Mouse (Mus musculus): Measurements from ENCODE around the gene Vps41. TPM values are rescaled to one million over a fixed set of nuclear protein-coding genes. Genes with fewer than 3 reads are reported as not detected.

The Vps41 gene
- polyA plus RNA-seq, 1 experiment from 2014 or later, result 52.7 TPM

DNA sequence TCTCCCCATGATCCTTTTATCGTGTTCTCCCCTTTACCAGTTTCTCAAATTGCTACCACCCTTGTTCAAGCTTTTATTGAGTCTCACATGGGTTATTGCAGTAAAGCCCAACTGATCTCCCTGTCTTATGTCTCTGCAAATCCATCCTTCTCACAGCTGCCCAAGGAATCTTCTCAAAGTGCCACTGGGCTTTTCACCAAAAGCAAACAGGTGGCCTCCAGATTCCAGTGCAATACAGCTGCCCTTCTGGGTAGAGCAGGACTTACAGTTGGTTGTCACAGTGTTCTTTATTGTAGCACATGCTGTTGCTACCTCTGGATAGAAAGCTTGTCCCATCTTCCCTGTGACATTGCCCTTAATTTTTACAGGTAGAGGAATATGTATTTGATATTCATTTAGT is 44.4 kb downstream of the Vps41 start:
- H3K4me1 ChIP-seq (replicated peaks), result no peaks in the 10 kb centered on the region
- no peak for ATAC-seq (ENCODE audit: insufficient number of reproducible peaks, low FRiP score)
- no peak overlapping the region for H3K4me3 ChIP-seq
- no peaks in the 10 kb centered on the region for H3K36me3 ChIP-seq
- H3K9me3 ChIP-seq (replicated peaks), result no peaks in the 10 kb centered on the region
- WGBS, result 79% methylated on average over 1 of the region's 1 CpGs
- H3K9ac ChIP-seq, result no peak overlapping the region
- no peaks in the 10 kb centered on the region for H3K27me3 ChIP-seq (replicated peaks)
- no peak overlapping the region for H3K27ac ChIP-seq (ENCODE audit: poor library complexity, severe bottlenecking)
- no peak overlapping the region for H3K4me2 ChIP-seq

DNA sequence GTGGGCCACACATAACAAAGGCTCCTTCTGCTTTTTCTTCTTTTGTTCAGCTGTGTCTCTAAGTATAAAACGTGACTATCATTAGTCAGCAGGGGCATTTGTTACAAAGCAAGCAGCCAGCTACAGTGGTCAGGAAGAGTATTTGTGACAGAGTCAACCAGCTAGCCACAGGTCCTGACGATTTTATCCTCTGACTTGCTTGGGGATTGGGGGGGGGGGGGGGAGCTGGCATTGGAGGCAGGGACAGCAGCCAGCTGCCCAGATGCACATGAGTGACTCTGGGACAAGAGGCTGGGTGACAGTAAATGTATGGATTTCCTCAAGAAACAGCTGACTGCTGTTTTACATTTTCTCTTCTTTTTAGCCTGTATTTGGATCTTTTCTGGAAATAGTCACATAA is 50.8 kb downstream of the Vps41 start:
- no peaks in the 10 kb centered on the region for H3K27me3 ChIP-seq (replicated peaks)
- no peak overlapping the region for H3K9ac ChIP-seq
- no peak overlapping the region for H3K4me3 ChIP-seq
- no peak for ATAC-seq (ENCODE audit: insufficient number of reproducible peaks, low FRiP score)
- no peaks in the 10 kb centered on the region for H3K36me3 ChIP-seq
- 0 out of 2 replicates have a peak, but pooled peaks cover 3% of the 10 kb centered on the region for H3K4me1 ChIP-seq (replicated peaks)
- WGBS, result 36% methylated on average over 2 of the region's 2 CpGs
- no peak overlapping the region for H3K4me2 ChIP-seq
- no peaks in the 10 kb centered on the region for H3K9me3 ChIP-seq (replicated peaks)
- H3K27ac ChIP-seq (ENCODE audit: poor library complexity, severe bottlenecking), result no peak overlapping the region

DNA sequence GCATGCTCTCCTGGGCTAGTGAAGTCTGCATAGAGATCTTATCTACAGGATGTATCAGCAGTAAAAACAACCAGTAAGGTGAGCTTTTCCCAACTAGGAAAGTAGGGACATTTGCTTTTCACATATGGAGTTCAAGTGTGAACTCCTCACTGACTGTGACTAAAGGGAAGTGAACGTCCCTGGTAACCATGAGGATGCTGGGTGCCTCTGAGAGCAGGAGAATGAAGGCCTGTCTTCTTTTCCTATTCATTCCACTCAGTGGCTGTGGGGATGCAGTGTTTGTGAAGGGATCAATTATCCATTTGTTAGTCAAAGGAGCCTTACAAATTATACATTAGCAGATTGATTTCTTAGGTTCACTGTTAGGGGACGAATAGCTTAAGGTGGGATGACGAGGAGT is 51.4 kb downstream of the Vps41 start:
- Histone ChIP-seq H3K4me2 (no peak overlapping the region), H3K9ac (no peak overlapping the region), H3K4me3 (no peak overlapping the region), H3K36me3 (no peaks in the 10 kb centered on the region), H3K9me3 (replicated peaks) (no peaks in the 10 kb centered on the region), H3K27me3 (replicated peaks) (no peaks in the 10 kb centered on the region), H3K4me1 (replicated peaks) (peaks cover 6% of the 10 kb centered on the region; the same call in 1 of the 2 replicates), H3K27ac (ENCODE audit: poor library complexity, severe bottlenecking) (no peak overlapping the region)
- ATAC-seq (ENCODE audit: insufficient number of reproducible peaks, low FRiP score), result no peak
- WGBS, result 67% methylated on average over 3 of the region's 3 CpGs

GRCm38 (mm10) chr13:18773437-18774198 is 56.5 kb downstream of the Vps41 start:
- H3K27me3 ChIP-seq (replicated peaks), result no peaks in the 10 kb centered on the region
- no peak for ATAC-seq (ENCODE audit: insufficient number of reproducible peaks, low FRiP score)
- H3K4me3 ChIP-seq, result no peak overlapping the region
- H3K9ac ChIP-seq, result no peak overlapping the region
- no peaks in the 10 kb centered on the region for H3K9me3 ChIP-seq (replicated peaks)
- H3K36me3 ChIP-seq, result no peaks in the 10 kb centered on the region
- peaks cover 7% of the 10 kb centered on the region; the same call in 1 of the 2 replicates for H3K4me1 ChIP-seq (replicated peaks)
- no peak overlapping the region for H3K4me2 ChIP-seq
- H3K27ac ChIP-seq (ENCODE audit: poor library complexity, severe bottlenecking), result no peak overlapping the region
- 90% methylated on average over 8 of the region's 8 CpGs for WGBS

- no peaks in the 10 kb centered on the region for H3K27me3 ChIP-seq (replicated peaks)
- H3K4me3 ChIP-seq, result no peak overlapping the region
- WGBS, result 75% methylated on average over 2 of the region's 2 CpGs
- no peak overlapping the region for H3K27ac ChIP-seq (ENCODE audit: poor library complexity, severe bottlenecking)
- H3K36me3 ChIP-seq, result no peaks in the 10 kb centered on the region
- no peak overlapping the region for H3K9ac ChIP-seq
- no peak for ATAC-seq (ENCODE audit: insufficient number of reproducible peaks, low FRiP score)
- no peak overlapping the region for H3K4me2 ChIP-seq
- H3K4me1 ChIP-seq (replicated peaks), result no peaks in the 10 kb centered on the region
- no peaks in the 10 kb centered on the region for H3K9me3 ChIP-seq (replicated peaks)
Observed at GRCm38 (mm10) chr13:18781250-18781649, 64.2 kb downstream of the Vps41 start.

- Histone ChIP-seq H3K9ac (no peak overlapping the region), H3K4me3 (no peak overlapping the region), H3K36me3 (no peaks in the 10 kb centered on the region), H3K4me2 (no peak overlapping the region), H3K4me1 (replicated peaks) (peaks cover 15% of the 10 kb centered on the region), H3K27me3 (replicated peaks) (no peaks in the 10 kb centered on the region), H3K27ac (ENCODE audit: poor library complexity, severe bottlenecking) (no peak overlapping the region), H3K9me3 (replicated peaks) (no peaks in the 10 kb centered on the region)
- WGBS, result 83% methylated on average over 1 of the region's 1 CpGs
- ATAC-seq (ENCODE audit: insufficient number of reproducible peaks, low FRiP score), result no peak
Observed at GRCm38 (mm10) chr13:18785702-18786101, 68.6 kb downstream of the Vps41 start.

GRCm38 (mm10) chr13:18788040-18788439 is 71.0 kb downstream of the Vps41 start:
- no peak for ATAC-seq (ENCODE audit: insufficient number of reproducible peaks, low FRiP score)
- Histone ChIP-seq H3K4me1 (replicated peaks) (peaks cover 15% of the 10 kb centered on the region), H3K9ac (no peak overlapping the region)

DNA sequence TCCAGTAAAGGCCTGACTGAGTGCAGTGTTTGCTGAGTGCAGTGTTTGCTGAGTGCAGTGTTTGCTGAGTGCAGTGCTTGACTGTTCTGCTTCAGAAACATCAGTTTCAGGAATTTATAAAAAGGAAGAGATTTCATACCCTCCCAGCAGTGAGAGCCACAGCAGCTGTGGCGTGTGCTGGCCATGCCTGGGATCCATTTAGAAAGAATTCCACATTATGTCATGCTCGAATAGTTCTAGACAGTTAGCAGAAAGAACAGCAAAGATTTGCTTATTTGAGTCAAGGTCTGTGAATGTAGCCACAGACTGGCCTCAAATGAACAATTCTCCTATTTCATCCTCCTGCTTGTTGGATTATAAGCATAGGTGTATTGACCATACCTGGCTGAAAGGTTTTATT is 71.6 kb downstream of the Vps41 start:
- no peak for ATAC-seq (ENCODE audit: insufficient number of reproducible peaks, low FRiP score)
- Histone ChIP-seq H3K36me3 (no peaks in the 10 kb centered on the region), H3K27ac (ENCODE audit: poor library complexity, severe bottlenecking) (no peak overlapping the region), H3K4me1 (replicated peaks) (peaks cover 15% of the 10 kb centered on the region), H3K9me3 (replicated peaks) (no peaks in the 10 kb centered on the region), H3K27me3 (replicated peaks) (no peaks in the 10 kb centered on the region), H3K4me3 (no peak overlapping the region), H3K4me2 (no peak overlapping the region), H3K9ac (no peak overlapping the region)
- 69% methylated on average over 2 of the region's 2 CpGs for WGBS

More at GRCm38 (mm10) chr13:18788040-18788439, 71.0 kb downstream of the Vps41 start:
- Histone ChIP-seq H3K27me3 (replicated peaks) (no peaks in the 10 kb centered on the region), H3K4me2 (no peak overlapping the region), H3K9me3 (replicated peaks) (no peaks in the 10 kb centered on the region), H3K36me3 (no peaks in the 10 kb centered on the region), H3K27ac (ENCODE audit: poor library complexity, severe bottlenecking) (no peak overlapping the region), H3K4me3 (no peak overlapping the region)
- 78% methylated on average over 4 of the region's 4 CpGs for WGBS

DNA sequence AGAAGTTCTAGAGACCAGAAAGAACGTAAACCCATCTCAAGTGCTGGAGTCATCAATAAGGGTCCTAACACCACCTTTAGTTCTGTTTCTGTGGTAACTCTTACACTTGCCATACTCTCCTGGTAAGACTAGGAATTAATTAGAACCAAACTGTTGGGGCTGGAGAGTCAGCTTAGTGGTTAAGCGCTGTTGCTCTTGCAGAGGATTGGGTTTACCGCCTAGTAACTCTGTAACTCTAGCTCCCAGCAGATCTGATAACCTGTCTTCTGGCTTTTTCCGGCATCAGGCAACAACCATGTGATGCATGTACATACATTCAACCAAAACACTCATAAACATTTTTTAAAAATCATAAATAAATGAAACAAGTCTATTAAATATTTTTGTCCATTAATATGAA is 72.6 kb downstream of the Vps41 start:
- WGBS, result 86% methylated on average over 4 of the region's 4 CpGs
- H3K9me3 ChIP-seq (replicated peaks), result no peaks in the 10 kb centered on the region
- H3K27me3 ChIP-seq (replicated peaks), result no peaks in the 10 kb centered on the region
- no peak overlapping the region for H3K4me3 ChIP-seq
- H3K36me3 ChIP-seq, result peaks cover 5% of the 10 kb centered on the region; the same call in 1 of the 2 replicates
- ATAC-seq (ENCODE audit: insufficient number of reproducible peaks, low FRiP score), result no peak
- no peak overlapping the region for H3K27ac ChIP-seq (ENCODE audit: poor library complexity, severe bottlenecking)
- H3K4me1 ChIP-seq (replicated peaks), result peaks cover 15% of the 10 kb centered on the region
- H3K9ac ChIP-seq, result no peak overlapping the region
- no peak overlapping the region for H3K4me2 ChIP-seq

DNA sequence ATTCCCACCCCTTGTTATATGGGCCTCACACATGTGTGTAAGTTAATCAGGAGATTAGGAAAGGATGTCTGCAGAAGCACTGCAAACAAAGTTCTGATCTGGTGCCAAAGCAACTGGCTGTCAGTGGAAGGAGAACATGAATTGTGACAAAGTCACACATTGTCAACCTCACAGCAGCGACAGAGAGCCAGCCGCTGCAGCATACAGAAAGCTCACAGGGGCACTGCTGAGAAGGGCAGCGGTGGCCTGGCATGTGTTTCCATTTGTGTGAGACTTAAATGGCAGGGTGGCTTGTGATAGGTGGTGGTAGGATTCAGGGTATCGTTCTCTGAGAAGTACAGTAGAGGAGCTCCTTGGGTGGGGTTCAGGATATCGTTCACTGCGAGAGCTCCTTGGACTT is 73.0 kb downstream of the Vps41 start:
- H3K27me3 ChIP-seq (replicated peaks), result no peaks in the 10 kb centered on the region
- WGBS, result 60% methylated on average over 6 of the region's 6 CpGs
- peaks cover 15% of the 10 kb centered on the region for H3K4me1 ChIP-seq (replicated peaks)
- no peak overlapping the region for H3K4me3 ChIP-seq
- H3K9ac ChIP-seq, result peak overlapping the region; percentile 0; the same call in 1 of the 2 replicates
- peak overlapping the region; percentile 13 for H3K27ac ChIP-seq (ENCODE audit: poor library complexity, severe bottlenecking)
- peaks cover 5% of the 10 kb centered on the region; the same call in 1 of the 2 replicates for H3K36me3 ChIP-seq
- peak overlapping the region; percentile 30; the same call in 1 of the 2 replicates for H3K4me2 ChIP-seq
- no peaks in the 10 kb centered on the region for H3K9me3 ChIP-seq (replicated peaks)
- no peak for ATAC-seq (ENCODE audit: insufficient number of reproducible peaks, low FRiP score)

DNA sequence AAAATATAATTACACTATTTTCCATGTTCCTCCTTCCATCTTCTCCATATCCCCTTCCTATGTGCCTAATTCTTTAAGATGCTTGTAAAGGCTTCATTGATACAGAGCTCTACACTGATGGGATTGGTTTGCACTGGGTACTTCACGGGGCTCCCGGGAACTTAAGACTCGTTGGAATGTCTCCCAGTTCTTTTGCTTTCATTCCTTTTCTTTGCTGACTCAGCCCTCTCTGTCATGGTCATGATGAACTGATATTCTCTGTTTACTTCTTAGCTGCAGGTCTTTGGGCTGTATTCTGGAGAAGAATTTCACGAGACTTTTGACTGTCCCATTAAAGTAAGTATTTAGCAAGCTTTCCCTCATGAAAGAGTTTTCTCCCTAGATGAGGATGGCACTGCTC is 74.2 kb downstream of the Vps41 start:
- Histone ChIP-seq H3K27ac (ENCODE audit: poor library complexity, severe bottlenecking) (no peak overlapping the region), H3K4me1 (replicated peaks) (peaks cover 15% of the 10 kb centered on the region), H3K27me3 (replicated peaks) (no peaks in the 10 kb centered on the region), H3K9me3 (replicated peaks) (no peaks in the 10 kb centered on the region), H3K4me3 (no peak overlapping the region), H3K9ac (no peak overlapping the region), H3K4me2 (no peak overlapping the region), H3K36me3 (peaks cover 5% of the 10 kb centered on the region; the same call in 1 of the 2 replicates)
- no peak for ATAC-seq (ENCODE audit: insufficient number of reproducible peaks, low FRiP score)
- WGBS, result 61% methylated on average over 4 of the region's 4 CpGs

- no peak overlapping the region for H3K9ac ChIP-seq
- no peak overlapping the region for H3K27ac ChIP-seq (ENCODE audit: poor library complexity, severe bottlenecking)
- H3K27me3 ChIP-seq (replicated peaks), result no peaks in the 10 kb centered on the region
- H3K4me3 ChIP-seq, result no peak overlapping the region
- no peak overlapping the region for H3K4me2 ChIP-seq
- ATAC-seq (ENCODE audit: insufficient number of reproducible peaks, low FRiP score), result no peak
- no peaks in the 10 kb centered on the region for H3K9me3 ChIP-seq (replicated peaks)
- H3K36me3 ChIP-seq, result peaks cover 5% of the 10 kb centered on the region; the same call in 1 of the 2 replicates
- H3K4me1 ChIP-seq (replicated peaks), result peaks cover 15% of the 10 kb centered on the region
- WGBS, result 77% methylated on average over 2 of the region's 2 CpGs
Observed at GRCm38 (mm10) chr13:18791724-18792123, 74.6 kb downstream of the Vps41 start.
